Mouse (Mus musculus) limb, embryonic 13.5 days (tissue): ENCODE data around the gene Tmem270. TPM values are rescaled to one million over a fixed set of nuclear protein-coding genes. Genes with fewer than 3 reads are reported as not detected.

Experiments
- polyA plus RNA-seq: library from polyadenylated mRNA; unstranded; fragments of >200 nt; fragmentation: Nextera tagmentation; extraction: Ambion mirVana; gene quantifications from 2 replicates; pipeline ENCODE4 v1.2.1, GENCODE M21; 2015

Tmem270 gene
- polyA plus RNA-seq, 1 experiment from 2014 or later = not detected

Other genes starting within 250 kb of the Tmem270 start
- gene Limk1, start 218.1 kb downstream of the Tmem270 start, polyA plus RNA-seq = 8.4 and 9.0 TPM in 2 replicates
- gene Eln, start 159.4 kb downstream of the Tmem270 start, polyA plus RNA-seq = 49.7 and 53.8 TPM in 2 replicates
- 0.45 and 2.0 TPM in 2 replicates for gene Cldn13, start 8.8 kb upstream of the Tmem270 start, polyA plus RNA-seq
- gene Mettl27, start 25.6 kb upstream of the Tmem270 start, polyA plus RNA-seq = 19.9 and 21.7 TPM in 2 replicates
- 16.7 and 18.9 TPM in 2 replicates for gene Cldn4, start 40.2 kb upstream of the Tmem270 start, polyA plus RNA-seq
- 8.1 and 8.4 TPM in 2 replicates for gene Cldn3, start 79.5 kb upstream of the Tmem270 start, polyA plus RNA-seq
- gene Abhd11, start 102.4 kb upstream of the Tmem270 start, polyA plus RNA-seq = 51.7 and 55.1 TPM in 2 replicates
- 11.7 and 13.1 TPM in 2 replicates for gene Stx1a, start 116.7 kb upstream of the Tmem270 start, polyA plus RNA-seq
- 35.5 and 35.7 TPM in 2 replicates for gene Dnajc30, start 157.5 kb upstream of the Tmem270 start, polyA plus RNA-seq
- gene Bud23, start 158.2 kb upstream of the Tmem270 start, polyA plus RNA-seq = 143 and 145 TPM in 2 replicates
- gene Vps37d, start 171.5 kb upstream of the Tmem270 start, polyA plus RNA-seq = 12.7 and 15.1 TPM in 2 replicates
- gene Mlxipl, start 183.2 kb upstream of the Tmem270 start, polyA plus RNA-seq = 1.6 and 2.2 TPM in 2 replicates
- gene Tbl2, start 242.9 kb upstream of the Tmem270 start, polyA plus RNA-seq = 29.0 and 32.5 TPM in 2 replicates